Mouse (Mus musculus) NIH3T3 (cell line): Measurements from ENCODE around the gene Sipa1l2.

Experiments used
- DNase-seq: peaks from one replicate; pipeline ENCODE4 v3.0.0-alpha.2; 2012; ENCODE audit warnings: low read depth

Sipa1l2 gene

DNA sequence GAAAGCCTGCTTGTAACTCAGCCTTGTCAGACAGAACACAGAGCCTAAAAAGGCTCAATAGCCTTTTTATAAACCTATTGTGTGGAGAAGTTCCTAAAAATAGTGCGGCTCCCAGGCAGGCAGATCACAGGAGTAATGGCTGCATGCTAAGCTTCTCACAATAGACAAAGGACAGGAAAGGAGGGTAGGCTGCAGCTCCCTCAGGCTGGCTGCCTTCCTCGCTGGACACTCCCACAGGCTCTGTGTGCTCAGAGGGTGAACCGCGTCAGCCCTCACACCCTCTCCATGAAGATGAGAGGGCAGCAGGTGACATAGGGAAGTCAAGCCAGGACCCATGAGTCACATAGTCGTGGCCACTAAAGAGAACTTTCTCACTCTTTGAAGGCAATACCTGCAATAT lies 55.7 kb downstream of the Sipa1l2 start:
- DNase-seq, result no peak

DNA sequence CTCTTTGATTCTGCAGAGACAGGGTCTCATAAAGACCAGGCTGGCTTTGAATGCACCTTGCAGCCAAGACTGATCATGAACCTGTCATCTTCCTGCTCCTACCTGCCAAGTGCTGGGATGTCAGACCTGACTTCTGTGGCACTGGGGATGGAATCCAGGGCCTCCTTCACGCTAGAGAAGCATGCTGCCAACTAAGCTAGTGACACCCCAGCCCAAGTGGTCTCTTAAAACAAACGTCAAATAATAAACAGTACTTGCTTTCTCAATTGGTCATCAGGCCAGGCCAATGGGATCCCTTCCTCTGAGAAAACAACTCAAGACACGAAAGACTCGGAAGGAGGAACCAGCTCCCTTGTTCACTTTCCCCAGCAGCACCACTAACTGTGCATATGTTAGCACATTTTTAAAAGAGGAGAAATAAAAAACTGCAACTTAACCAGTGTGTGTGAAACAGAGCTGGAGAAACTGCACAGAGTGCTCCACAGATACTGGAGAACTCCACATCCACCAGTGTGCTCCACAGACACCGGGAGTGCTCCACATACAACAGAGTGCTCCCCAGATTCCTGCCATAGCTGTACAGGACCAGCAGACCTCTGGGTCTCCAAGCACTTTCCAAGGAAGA lies 56.3 kb downstream of the Sipa1l2 start:
- DNase-seq, result no peak

DNA sequence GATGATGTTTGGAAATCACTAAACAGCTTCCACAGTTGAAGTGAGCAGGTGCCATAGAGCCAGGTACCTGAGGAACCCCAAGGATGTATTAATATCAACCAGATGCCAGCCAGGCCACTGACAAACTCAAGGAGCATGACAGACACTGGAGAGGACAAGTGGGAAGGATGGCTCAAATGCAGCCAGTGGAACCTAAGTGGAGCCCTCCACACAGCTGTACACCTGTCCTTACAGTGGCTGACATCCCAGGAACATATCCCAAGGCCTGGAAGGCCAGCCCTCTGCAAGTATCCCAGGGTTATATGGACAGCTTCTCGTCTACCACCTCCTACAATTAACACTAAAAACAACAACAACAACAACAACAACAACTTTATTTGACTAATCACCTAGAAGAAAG lies 57.0 kb downstream of the Sipa1l2 start:
- DNase-seq, result no peak

DNA sequence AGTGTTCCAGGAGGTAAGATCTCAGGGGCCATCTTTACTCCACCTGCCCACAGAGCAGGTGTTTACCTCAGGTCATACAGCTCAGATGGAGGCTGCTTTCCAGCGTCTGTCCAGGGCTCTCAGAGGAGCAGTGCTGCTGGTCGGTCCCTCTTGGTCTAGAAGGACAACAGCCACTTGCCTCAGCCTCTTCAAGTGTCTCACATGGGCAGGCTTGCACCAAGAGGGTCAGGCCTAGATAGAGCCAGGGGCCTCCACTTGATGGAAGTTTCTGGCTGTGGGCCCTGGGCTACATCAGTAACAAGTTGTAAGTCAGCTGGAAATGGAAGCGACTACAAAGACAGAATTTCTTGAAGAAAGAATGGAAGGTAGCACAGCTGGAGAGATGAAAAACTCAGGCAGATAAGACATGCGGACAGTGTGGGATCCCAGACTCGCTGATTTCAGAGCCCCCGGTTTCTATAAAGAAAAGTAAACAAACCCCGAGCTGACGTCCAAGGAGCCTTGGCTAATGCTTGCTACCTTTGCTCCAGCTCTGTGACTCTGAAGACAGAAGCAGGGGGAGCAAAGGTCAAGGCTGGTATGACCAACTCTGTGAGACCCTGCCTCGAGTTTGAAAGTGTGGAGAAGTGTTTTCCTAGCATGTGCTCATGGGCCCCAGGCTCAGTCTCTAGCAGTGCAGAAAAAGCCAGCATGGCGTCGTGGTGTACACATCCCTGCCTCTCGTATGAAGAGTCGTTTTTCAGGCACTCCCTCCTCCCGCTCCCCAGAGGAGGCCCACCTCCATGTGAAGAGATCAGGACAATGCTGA lies 58.5 kb downstream of the Sipa1l2 start:
- DNase-seq, result no peak

DNA sequence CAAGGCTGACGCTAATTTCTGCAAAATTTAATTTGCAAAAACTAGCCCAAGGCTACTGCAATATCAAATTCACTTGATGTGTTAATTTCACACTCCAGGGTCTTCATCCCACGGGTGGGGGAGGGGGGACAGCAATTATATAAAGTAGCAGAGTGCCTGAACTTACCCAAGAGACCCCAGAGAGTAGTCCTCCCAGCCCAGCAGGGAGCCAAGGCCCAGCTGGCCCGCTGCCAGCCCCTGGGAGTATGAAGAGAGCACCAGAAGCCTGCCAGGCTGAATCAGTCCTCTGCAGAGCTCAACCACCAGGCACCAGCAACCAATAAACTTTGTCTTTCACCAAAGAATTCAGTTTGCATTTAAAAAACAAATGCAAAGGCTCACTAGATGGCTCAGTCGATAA lies 59.8 kb downstream of the Sipa1l2 start:
- peak; percentile 72 for DNase-seq

DNA sequence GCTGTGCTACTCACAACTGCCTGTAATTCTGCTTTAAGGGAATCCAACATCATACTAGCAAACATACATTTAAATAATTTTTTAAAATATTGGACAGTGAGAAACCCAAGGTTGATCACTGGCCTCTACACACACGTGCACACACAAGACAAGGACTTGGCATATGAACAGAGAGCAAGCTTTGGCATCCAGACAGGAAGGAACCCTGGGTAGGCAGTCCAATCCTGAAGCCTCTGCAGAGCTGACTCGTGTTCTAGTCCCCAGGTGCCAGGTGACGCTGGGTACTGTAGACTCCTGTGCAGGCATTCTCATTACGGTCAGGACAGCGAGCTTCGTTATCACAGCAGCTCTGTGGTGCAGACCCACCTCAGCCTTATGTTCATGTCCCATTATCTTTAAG lies 60.4 kb downstream of the Sipa1l2 start:
- no peak for DNase-seq

DNA sequence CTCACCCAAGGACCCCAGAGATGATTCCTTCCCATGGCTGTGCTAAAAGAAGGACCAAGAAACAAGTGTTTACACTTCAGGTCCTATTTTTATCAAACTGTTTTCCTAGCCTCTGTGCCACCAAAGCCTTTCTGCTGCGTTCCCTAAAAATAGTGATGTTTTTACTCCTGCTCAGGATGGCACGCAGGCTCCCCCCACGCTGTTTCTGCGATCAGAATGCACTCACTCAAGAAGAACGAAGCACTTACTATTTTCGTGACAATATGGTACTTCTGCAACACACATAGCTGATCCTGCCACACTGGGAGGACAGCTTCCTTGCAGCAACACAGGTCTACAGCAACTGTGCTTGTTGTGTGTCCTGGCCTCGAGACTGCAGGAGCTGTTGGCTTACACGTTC lies 62.3 kb downstream of the Sipa1l2 start:
- no peak for DNase-seq

DNA sequence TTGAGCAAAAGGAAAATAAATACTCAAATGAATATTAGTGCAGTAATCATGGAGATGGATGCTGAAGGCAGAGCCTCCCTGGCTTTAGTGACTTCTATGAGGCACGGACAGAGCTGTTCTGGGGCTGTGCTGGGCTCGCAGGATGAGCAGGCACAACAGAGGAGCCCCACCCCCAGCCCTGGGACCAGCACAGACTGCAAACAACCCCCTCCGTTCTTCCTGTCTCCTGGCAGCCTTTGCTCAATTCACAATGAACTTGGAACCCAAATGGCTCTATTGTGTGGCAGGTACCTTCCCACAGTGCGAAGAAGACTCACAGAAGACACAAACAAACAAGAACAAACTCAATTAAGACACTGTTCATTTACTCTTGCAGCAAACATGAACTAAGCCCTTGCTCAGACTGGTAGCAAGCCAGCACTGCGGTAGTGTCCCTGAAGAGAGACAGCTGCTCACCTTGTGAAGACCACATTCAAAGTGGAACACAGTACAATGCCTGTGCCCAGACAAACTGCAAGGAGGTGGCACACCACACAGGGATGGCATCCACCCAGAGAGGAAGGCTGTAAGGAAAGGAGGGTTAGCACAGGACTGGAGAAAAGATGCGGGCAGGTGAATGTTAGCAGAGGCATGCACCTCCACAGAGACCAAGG lies 64.9 kb downstream of the Sipa1l2 start:
- DNase-seq, result no peak

DNA sequence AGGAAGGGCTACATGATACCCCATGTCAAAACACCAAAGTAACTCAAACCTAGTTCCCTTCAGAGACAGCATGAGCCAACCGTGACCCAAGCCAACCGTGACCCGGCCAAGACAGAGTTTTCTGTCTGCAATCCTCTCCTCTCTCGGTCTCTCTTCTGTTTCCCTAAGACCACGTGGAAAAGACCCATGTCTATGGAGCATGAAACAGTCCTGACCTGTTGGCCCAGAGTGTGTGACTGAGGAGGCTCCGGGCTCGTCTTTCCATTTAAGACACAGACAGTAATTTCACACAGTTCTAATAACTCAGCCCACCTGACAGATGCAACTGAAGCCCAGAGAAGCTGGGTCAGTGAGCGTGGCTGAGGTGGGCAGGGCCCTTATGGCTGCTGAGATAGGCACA lies 65.8 kb downstream of the Sipa1l2 start:
- DNase-seq, result no peak

DNA sequence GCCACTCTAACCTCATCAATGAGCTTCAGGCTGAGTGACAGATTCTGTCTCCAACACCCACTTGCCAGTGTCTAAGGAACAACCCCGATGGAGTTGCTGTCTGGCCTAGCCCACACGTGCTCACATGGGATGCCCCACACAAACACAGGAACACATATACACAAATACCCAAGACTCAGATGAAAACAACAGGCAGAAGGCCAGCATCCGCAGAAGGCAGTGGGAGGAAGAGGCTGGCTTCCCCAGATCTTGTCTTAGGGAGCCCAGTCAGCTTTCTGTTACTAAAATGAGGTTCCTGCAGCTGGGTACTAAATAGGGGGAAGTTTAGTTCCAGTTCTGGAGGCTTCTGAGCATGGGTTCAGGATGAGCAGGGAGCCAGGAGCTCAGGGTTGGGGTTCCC lies 66.8 kb downstream of the Sipa1l2 start:
- no peak for DNase-seq

DNA sequence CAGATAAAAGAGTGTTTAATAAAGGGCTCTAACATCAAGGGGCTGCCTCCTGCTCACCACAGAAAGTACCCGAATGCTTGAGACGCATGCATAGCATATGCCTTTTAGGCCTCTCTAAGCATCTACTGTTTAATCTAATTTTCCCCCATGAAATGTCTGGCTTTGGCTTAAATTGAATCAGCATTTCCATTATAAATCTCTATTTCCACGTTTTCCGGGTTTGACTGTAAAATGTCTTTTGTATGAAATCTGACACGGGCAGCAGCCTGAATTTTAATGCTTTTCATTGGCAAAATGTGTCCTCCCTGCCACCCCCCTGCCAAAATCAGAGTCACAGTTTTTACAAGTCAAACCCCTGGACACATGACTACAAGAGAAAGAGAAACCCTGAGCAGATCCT lies 69.6 kb downstream of the Sipa1l2 start:
- no peak for DNase-seq

DNA sequence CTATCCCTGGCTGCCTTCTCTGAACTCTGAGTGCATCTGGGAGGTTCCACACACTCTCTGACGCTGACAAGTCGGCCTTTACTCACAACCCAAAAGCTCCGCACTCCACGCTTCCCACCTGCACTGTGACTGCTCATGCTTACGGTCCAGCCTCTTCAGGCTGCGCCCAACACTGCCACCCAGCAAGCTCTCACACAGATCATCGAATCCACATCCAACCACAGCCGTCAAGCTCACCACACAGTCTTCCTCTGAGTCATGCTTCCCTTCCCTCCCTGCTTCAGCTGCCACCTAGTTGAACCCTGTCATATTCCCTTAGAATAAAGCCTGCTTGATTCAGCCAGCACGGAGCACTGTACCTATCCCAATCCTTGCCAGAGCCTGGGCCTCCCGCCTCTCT lies 71.1 kb downstream of the Sipa1l2 start:
- DNase-seq, result peak; percentile 72

DNA sequence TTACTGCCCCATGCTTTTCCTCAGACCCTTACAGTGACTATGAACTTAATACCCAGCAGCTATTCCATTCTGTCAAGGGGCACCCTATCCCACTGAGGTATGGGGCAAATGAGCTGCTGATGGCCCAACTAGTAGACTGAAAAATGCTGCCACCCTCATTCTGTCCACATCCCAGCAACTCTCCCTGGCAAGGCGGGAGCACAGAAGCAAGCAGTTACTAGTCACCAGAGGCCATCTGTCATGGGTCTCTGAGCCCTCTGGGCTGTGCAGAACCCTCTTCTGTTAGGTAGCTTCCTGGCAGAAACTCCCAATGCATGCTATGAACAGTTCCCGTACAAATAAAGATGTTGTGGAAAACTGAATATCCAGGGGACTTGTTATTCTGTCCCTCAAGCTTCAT lies 74.1 kb downstream of the Sipa1l2 start:
- DNase-seq, result no peak

DNA sequence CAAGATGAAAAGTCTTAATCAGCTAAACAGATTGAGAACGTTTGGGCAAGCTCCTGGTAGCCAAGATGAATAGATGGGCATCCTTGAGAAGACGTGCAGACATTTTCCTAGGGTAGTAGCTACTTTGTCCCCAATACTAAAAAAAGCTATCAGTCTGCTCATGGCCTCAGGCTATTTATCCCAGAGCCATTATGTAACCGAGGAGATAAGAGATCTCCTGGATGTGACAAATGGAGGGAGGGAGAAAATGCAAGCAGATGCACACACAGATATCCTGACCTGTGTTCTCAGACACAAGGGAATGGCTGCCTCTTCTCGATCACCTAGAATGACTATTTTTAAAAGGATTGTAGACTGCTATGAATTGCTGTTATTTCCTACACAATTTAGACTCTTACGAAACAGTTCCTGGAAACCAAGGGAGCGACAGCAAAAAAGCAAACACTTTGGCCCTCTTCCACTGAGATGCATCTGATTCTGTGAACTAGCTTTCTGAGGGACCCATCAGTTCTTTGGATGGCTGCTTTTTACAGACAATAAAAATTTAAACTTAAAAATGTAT lies 76.3 kb downstream of the Sipa1l2 start:
- peak; percentile 60 for DNase-seq

DNA sequence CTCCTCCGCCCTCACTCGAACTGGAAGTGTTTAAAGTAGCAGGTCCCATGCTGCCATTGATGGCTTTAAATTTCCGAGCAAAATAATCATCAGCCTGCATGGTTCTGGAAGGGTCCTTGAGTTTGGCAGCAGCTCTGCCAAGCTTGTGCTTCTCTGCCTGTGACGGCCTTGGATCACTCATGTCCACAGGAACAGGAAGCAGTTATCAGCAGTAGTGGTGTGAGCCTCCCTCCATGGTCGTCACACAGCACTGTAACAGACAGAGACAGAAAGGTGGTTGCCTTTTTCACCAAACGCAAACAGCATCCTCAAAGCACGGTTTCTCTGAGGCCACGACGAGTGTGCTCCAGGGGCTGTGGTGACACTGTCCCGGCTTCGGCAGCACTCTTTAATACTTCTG lies 77.2 kb downstream of the Sipa1l2 start:
- DNase-seq, result no peak

DNA sequence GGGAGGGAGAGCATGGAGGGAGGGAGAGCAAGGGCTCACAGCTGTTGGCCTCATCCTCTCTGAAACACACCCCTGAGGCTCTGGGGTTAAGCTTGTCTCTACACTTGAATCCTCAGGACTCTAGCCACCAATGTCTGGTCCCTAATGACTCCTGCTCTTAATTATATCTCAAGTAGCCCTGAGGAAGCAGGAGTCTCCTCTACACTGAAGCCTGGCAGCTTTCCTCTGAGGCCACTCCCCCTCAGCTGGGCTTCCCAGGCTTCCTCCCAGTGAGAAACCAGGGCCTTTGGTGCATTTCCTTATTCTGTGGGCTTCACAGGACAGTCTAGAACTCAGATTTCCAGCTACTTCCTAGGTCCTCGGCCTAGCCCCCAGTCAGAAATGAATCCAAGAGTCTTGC lies 80.9 kb downstream of the Sipa1l2 start:
- no peak for DNase-seq

DNA sequence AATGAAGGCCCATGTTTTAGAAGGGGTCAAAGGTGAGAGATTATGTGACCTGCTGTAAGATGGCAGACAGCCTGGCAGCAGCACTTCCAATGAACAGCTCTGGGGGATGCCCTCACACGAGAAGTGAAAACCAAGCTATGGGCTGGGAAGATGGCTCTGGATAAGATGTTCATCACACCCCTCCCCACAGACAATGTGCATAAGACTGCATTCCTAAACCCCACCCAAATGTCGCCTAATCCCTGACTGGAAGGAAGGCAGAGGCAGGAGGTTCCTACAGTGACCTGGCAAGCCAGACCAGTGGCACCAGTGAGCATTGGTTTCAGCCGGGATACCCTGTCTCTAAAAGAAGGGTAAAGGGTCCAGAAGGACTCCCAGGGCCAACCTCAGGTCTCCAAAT lies 83.9 kb downstream of the Sipa1l2 start:
- DNase-seq, result no peak

DNA sequence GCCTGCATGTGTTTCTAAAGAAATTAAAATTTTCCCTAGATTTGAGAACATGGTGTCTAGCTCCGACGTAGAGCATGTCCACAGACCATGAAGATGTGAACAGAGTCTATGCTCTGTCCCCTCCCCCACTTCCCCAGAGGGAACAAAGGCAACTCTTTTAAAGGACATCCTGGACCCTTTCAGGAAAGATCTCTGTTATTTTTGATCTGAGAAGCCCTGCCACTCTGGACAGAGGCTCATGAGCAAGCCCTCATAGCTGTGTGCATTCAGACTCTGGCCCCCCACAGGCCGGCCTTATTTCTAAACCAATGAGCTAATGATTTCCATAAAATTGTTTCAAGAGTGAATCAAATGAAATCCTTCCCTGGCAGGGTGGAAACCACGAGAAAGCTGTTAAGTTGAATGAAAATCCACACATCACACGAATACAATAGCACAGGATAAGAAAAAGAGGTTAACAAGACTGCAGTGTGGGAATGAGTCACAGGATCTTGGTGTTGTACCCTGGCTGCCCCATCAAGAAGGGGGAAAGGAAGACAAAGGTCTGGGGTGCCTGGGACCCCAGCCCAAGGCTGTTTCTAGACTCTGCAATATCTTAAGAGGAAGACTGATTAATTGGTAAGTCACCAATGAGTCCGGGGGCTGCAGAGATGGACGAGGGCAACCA lies 84.9 kb downstream of the Sipa1l2 start:
- DNase-seq, result peak; percentile 41

DNA sequence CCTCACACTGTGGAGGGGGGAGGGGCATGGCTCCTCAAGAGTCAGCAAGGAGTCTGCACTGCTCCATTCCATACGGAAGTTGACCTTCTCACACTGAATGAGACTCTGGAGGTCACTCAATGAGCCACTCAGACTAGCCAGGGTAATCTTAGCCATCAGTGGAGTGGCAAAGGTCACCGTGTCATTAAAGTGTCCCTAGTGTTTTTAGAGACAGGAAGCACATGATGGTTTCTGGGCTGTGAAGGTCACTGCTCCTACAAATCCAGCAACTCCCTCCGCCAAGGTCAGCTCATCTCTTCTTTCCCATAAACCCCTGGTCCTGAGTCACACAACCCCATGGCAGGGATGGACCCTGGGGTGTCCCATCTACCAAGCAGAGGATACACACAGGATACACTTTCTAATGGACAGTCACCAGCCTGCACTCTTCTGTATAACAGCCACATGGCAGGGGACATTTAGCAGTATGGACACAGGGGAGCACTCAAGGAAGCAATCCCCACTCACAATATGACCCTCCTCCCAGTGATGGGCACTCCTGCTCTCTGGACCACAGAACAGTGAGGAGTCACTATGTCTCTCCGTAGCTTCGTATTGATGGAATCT lies 87.0 kb downstream of the Sipa1l2 start:
- no peak for DNase-seq

DNA sequence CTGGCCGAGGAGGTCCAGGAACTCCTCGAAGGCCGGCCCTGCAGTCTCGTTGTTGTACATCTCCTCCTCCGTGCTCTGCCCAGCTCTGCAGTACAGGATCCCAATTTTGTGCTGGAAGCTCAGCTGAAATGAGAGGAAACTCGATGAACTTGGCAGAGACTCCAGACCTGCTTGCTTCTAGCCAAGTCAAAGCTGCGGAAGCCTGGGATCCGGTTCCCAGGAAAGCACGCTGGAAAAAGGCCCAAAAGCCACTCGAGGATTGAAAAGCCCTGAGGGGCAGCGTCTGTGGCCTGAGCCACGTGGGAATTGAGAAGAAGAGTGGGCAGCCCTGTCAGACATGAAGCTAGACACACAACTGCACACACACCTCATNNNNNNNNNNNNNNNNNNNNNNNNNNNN lies 94.7 kb downstream of the Sipa1l2 start:
- DNase-seq, result no peak

DNA sequence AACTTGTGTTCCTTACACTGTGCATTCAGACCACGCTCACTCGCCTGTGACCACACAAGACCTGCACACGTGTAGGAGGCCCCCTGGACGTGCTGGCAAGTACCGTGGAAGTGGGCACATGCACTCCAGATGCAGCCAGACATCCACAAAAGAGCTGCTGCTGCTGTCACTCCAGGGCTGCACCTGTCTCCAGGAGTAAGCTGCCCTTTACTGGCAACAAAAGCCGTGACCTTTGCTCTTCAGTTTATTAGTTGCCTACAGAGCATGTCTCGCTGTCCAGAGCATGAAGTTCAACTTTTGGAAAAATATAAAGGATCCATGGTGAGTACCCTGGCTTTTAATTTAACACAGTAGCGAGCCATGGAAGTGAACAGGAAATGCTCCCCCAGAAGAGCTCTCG lies 98.2 kb downstream of the Sipa1l2 start:
- DNase-seq, result no peak

DNA sequence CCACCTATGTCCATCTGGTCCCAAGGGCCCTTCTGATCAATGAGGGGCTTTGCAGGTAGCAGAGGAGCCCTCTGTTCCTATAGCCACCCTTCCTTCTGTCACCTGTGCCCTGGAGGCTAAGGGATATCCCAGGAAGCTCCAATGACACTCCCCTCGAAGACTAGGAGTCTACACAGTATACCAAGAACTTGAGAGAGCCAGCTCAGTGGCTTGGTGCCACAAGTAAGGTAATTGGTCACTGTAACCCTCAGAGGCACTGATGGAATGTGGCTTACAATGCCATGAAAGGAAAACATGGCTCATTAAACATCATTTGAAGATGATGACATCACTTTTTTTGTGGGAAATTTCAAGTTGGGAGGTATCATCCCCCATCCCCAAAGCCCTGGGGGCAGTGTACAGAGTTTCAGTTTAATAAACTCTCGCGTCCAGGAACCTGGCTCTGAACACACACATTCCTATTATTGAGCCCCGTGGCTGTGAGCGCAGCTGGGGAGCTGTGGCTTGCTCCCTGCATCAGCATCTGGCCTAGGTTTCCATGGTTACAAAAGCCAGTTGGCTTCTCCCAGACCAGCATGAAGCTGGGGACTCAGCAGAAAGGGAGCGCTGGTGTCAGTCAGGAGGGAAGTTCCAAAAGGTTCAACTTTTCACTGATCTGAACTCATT lies 104.3 kb downstream of the Sipa1l2 start:
- DNase-seq, result peak; percentile 11
